18 mouse cellular contexts compared by ENCODE assay signal in genomic region chr5:117749353-117749752, GRCm38 (mm10). TPM values are rescaled to one million over a fixed set of nuclear protein-coding genes. Genes with fewer than 3 reads are reported as not detected.
A peak's percentile ranks its signal among the peaks of the same experiment; 100 is the strongest.
DNase-seq lines count a peak whose midpoint lies in the region; ATAC-seq lines count a peak whose summit lies in the region.
"Had no signal": no experiment of that assay in that cellular context is flagged by ENCODE, and none has a peak within 500 bp of the region (broad histone marks: within the 10 kb centered on the region; RNA-seq: fewer than 3 reads in every experiment).

No protein-coding gene starts in this region.

- no peaks in the 10 kb centered on the region for H3K9me3 ChIP-seq in limb, embryonic 11.5 days (ENCODE audit: control insufficient read depth, low read length)
- H3K9me3 ChIP-seq in limb, embryonic 10.5 days (replicated peaks) = no peaks in the 10 kb centered on the region
- H3K9me3 ChIP-seq: embryonic facial prominence, embryonic 12.5 days had no signal

- no peak overlapping the region for H3K4me2 ChIP-seq in limb, embryonic 11.5 days (ENCODE audit: low read depth, severe bottlenecking)
- H3K4me2 ChIP-seq: embryonic facial prominence, embryonic 12.5 days had no signal

- no peak overlapping the region for H3K4me3 ChIP-seq in limb, embryonic 11.5 days (ENCODE audit: low read depth, low read length)
- no peak overlapping the region for H3K4me3 ChIP-seq in limb, embryonic 10.5 days
- H3K4me3 ChIP-seq: embryonic facial prominence, embryonic 12.5 days had no signal

- no peaks in the 10 kb centered on the region for H3K36me3 ChIP-seq in limb, embryonic 11.5 days (ENCODE audit: control insufficient read depth, insufficient read depth, low read length)
- no peaks in the 10 kb centered on the region for H3K36me3 ChIP-seq in limb, embryonic 10.5 days
- H3K36me3 ChIP-seq: embryonic facial prominence, embryonic 12.5 days had no signal

- no peak overlapping the region for H3K9ac ChIP-seq in limb, embryonic 11.5 days (ENCODE audit: low read length)
- H3K9ac ChIP-seq: embryonic facial prominence, embryonic 12.5 days; liver, postnatal 0 days had no signal

- whole genome bisulfite sequencing in limb, embryonic 11.5 days = 13% methylated on average over 5 of the region's 5 CpGs
- WGBS in limb, embryonic 10.5 days = 38% methylated on average over 5 of the region's 5 CpGs

- H3K27ac ChIP-seq in limb, embryonic 11.5 days (replicated peaks; ENCODE audit: low read depth, low read length) = no peak overlapping the region
- H3K27ac ChIP-seq in limb, embryonic 10.5 days = no peak overlapping the region
- H3K27ac ChIP-seq: embryonic facial prominence, embryonic 12.5 days had no signal

- no peak for ATAC-seq in limb, embryonic 11.5 days (ENCODE audit: insufficient number of reproducible peaks, low FRiP score, low TSS enrichment, low read depth)
- ATAC-seq: liver, postnatal 0 days had no signal

- peak; percentile 26 for DNase-seq in limb, embryonic 11.5 days (ENCODE audit: low spot score)
- DNase-seq in limb, embryonic 10.5 days (ENCODE audit: low spot score) = no peak
- peak; percentile 49 for DNase-seq in forelimb bud, embryonic 11.5 days (ENCODE audit: low read depth, low spot score)
- DNase-seq in kidney, adult 9 months = peak; percentile 81
- peak; percentile 45 to 81 for DNase-seq in kidney, postnatal 36 days
- DNase-seq in frontal cortex, postnatal 25 days (ENCODE audit: low spot score in 2 of 2) = no peak
- no peak for DNase-seq in urinary bladder, postnatal 4 days (ENCODE audit: low spot score in 2 of 2)
- no peak for DNase-seq in heart, adult 8-10 months (ENCODE audit: low spot score)
- DNase-seq: adrenal gland, postnatal 10 days; cerebellum, adult 18-20 months; heart, postnatal 4 days; liver; liver, postnatal 0 days; lung, postnatal 14 days; right cerebral cortex, adult 18-20 months; thymus, postnatal 4 days had no signal

- no peaks in the 10 kb centered on the region for H3K27me3 ChIP-seq in limb, embryonic 11.5 days (ENCODE audit: control insufficient read depth, insufficient read depth, low read length)
- no peaks in the 10 kb centered on the region for H3K27me3 ChIP-seq in limb, embryonic 10.5 days (ENCODE audit: low read depth, poor library complexity, severe bottlenecking)
- H3K27me3 ChIP-seq: embryonic facial prominence, embryonic 12.5 days had no signal

- 0 out of 2 replicates have a peak, but pooled peaks cover 2% of the 10 kb centered on the region for H3K4me1 ChIP-seq in limb, embryonic 11.5 days (ENCODE audit: control insufficient read depth, insufficient read depth, low read length)
- peaks cover 29% of the 10 kb centered on the region for H3K4me1 ChIP-seq in limb, embryonic 10.5 days
- H3K4me1 ChIP-seq: embryonic facial prominence, embryonic 12.5 days had no signal

RNA-seq across cellular contexts. Expression of gene Nos1, which starts 31.5 kb away (rescaled TPM):
- polyA plus RNA-seq in limb, embryonic 11.5 days (2014; fragmentation: Nextera tagmentation; extraction: Ambion mirVana) = 0.12 and 0.18 TPM in 2 replicates
- 0.26 and 0.50 TPM in 2 replicates for polyA plus RNA-seq in limb, embryonic 10.5 days (2016; fragmentation: Nextera tagmentation; extraction: Ambion mirVana)
- under 1 TPM; 0.31 to 0.57 (median 0.48) TPM for total RNA-seq in heart, adult 8-10 months (2022)
- total RNA-seq: megakaryocyte-erythroid progenitor cell, adult 5-6 weeks had no signal
- polyA plus RNA-seq: liver, postnatal 0 days had no signal

Comparison
In these comparisons a context has a peak if more than half of its experiments do, and no peak if none do; other contexts are left out.
1. DNase-seq: peak in limb, embryonic 11.5 days (single experiment), forelimb bud, embryonic 11.5 days (single experiment), kidney, adult 9 months (single experiment) and kidney, postnatal 36 days (2 of 2); none in limb, embryonic 10.5 days (single experiment), frontal cortex, postnatal 25 days (0 of 2), urinary bladder, postnatal 4 days (0 of 2) and heart, adult 8-10 months (single experiment).